Mouse (Mus musculus): ENCODE data around the gene Arpc4.

The Arpc4 gene

GRCm38 (mm10) chr6:113366639-113367038 lies 11.3 kb upstream of the Arpc4 start:
- DNase-seq: no peak

- no peak for DNase-seq
Observed at GRCm38 (mm10) chr6:113367574-113367973, 10.3 kb upstream of the Arpc4 start.

- no peak for DNase-seq
Observed at GRCm38 (mm10) chr6:113368124-113368523, 9.8 kb upstream of the Arpc4 start.

GRCm38 (mm10) chr6:113368577-113368976 lies 9.3 kb upstream of the Arpc4 start:
- DNase-seq: no peak

- no peak for DNase-seq
Observed at GRCm38 (mm10) chr6:113370194-113370929, 7.6 kb upstream of the Arpc4 start.

- DNase-seq: no peak
Observed at GRCm38 (mm10) chr6:113373491-113373890, 4.4 kb upstream of the Arpc4 start.

- no peak for DNase-seq
Observed at GRCm38 (mm10) chr6:113377172-113377495, 781 bp upstream of the Arpc4 start.

- peak; percentile 44 for DNase-seq
Observed at GRCm38 (mm10) chr6:113379246-113379645, 1.3 kb downstream of the Arpc4 start.

GRCm38 (mm10) chr6:113380480-113380879 lies 2.6 kb downstream of the Arpc4 start:
- no peak for DNase-seq

GRCm38 (mm10) chr6:113384351-113384927 lies 6.5 kb downstream of the Arpc4 start:
- DNase-seq: no peak

- no peak for DNase-seq
Observed at GRCm38 (mm10) chr6:113385160-113385714, 7.3 kb downstream of the Arpc4 start.

GRCm38 (mm10) chr6:113386025-113386424 lies 8.1 kb downstream of the Arpc4 start:
- DNase-seq: no peak

- no peak for DNase-seq
Observed at GRCm38 (mm10) chr6:113388960-113389359, 11.0 kb downstream of the Arpc4 start, which contains the start of gene Ttll3. TSS of gene Ttll3 (plus strand) at chr6:113389260.

GRCm38 (mm10) chr6:113390715-113391114 lies 12.8 kb downstream of the Arpc4 start:
- no peak for DNase-seq

- DNase-seq: no peak
Observed at GRCm38 (mm10) chr6:113392015-113392386, 14.1 kb downstream of the Arpc4 start.

- DNase-seq: peak; percentile 38
Observed at GRCm38 (mm10) chr6:113392387-113393071, 14.6 kb downstream of the Arpc4 start.

- DNase-seq: no peak
Observed at GRCm38 (mm10) chr6:113393951-113394350, 16.0 kb downstream of the Arpc4 start.

GRCm38 (mm10) chr6:113394811-113395210 lies 16.9 kb downstream of the Arpc4 start:
- no peak for DNase-seq

- DNase-seq: no peak
Observed at GRCm38 (mm10) chr6:113395501-113395900, 17.6 kb downstream of the Arpc4 start.

- DNase-seq: no peak
Observed at GRCm38 (mm10) chr6:113396270-113397030, 18.5 kb downstream of the Arpc4 start.

- DNase-seq: no peak
Observed at GRCm38 (mm10) chr6:113402094-113402493, 24.2 kb downstream of the Arpc4 start.

GRCm38 (mm10) chr6:113404649-113405448 lies 26.9 kb downstream of the Arpc4 start:
- no peak for DNase-seq
